Mouse (Mus musculus) intestine, postnatal 0 days (tissue): ENCODE measurements around the gene Ptgs2. TPM values are rescaled to one million over a fixed set of nuclear protein-coding genes. Genes with fewer than 3 reads are reported as not detected.

Experiments
- ATAC-seq: fragments of 200-750 bp; cut with Nextera tagmentation; 2 replicates; pipeline ENCODE4 v1.8.0; 2017; ENCODE audit warnings: mild to moderate bottlenecking, moderate TSS enrichment, moderate library complexity
- H3K27ac ChIP-seq: fragments of 300-500 bp; sonication (generic); 2 replicates; pipeline ENCODE4 v1.5.1; 2014; ENCODE audit warnings: mild to moderate bottlenecking, low read depth, low read length, moderate library complexity
- H3K27me3 ChIP-seq: fragments of 300-500 bp; sonication (generic); replicated peaks from 2 replicates; pipeline ENCODE4 v1.6.1; 2014; ENCODE audit warnings: low read length, mixed read lengths; ENCODE audit not compliant: control insufficient read depth, insufficient read depth
- H3K36me3 ChIP-seq: fragments of 300-500 bp; sonication (generic); 2 replicates; pipeline ENCODE4 v1.6.1; 2014; ENCODE audit warnings: mild to moderate bottlenecking, moderate library complexity; ENCODE audit not compliant: control insufficient read depth, insufficient read depth
- H3K4me1 ChIP-seq: fragments of 300-500 bp; sonication (generic); replicated peaks from 2 replicates; pipeline ENCODE4 v1.6.1; 2014; ENCODE audit warnings: antibody characterized with exemption, low read length, mixed read lengths; ENCODE audit not compliant: control insufficient read depth, insufficient read depth
- H3K4me2 ChIP-seq: fragments of 300-500 bp; sonication (generic); replicated peaks from 2 replicates; pipeline ENCODE4 v1.6.1; 2014; ENCODE audit warnings: low read depth, mild to moderate bottlenecking, moderate library complexity
- H3K4me3 ChIP-seq: fragments of 300-500 bp; sonication (generic); 2 replicates; pipeline ENCODE4 v1.5.1; 2014; ENCODE audit warnings: low read depth, low read length
- H3K9ac ChIP-seq: fragments of 300-500 bp; sonication (generic); 2 replicates; pipeline ENCODE4 v1.6.1; 2014; ENCODE audit warnings: mild to moderate bottlenecking, low read depth, low read length
- H3K9me3 ChIP-seq: fragments of 300-500 bp; sonication (generic); 2 replicates; pipeline ENCODE4 v1.6.1; 2016; ENCODE audit warnings: mixed run types; ENCODE audit not compliant: control insufficient read depth
- CTCF ChIP-seq: sonication (generic); IDR thresholded peaks from 2 replicates; pipeline ENCODE4 v1.5.1; 2016; ENCODE audit warnings: low read depth, mild to moderate bottlenecking, control low read depth, antibody characterized with exemption, moderate library complexity
- WGBS: fragments of 180-500 bp; shearing (Covaris S2); extraction: QIAGEN DNeasy Blood & Tissue Kit; methylation state at CpG from one replicate; pipeline ENCODE4 v1.1.7; 2014; 5-methylcytosine and 5-hydroxymethylcytosine counted together
- polyA plus RNA-seq: library from polyadenylated mRNA; unstranded; fragments of >200 nt; fragmentation: Nextera tagmentation; extraction: Ambion mirVana; gene quantifications from 2 replicates; pipeline ENCODE4 v1.2.1, GENCODE M21; 2015

Gene Ptgs2
- polyA plus RNA-seq, 1 experiment from 2014 or later, result 1.6 TPM

DNA sequence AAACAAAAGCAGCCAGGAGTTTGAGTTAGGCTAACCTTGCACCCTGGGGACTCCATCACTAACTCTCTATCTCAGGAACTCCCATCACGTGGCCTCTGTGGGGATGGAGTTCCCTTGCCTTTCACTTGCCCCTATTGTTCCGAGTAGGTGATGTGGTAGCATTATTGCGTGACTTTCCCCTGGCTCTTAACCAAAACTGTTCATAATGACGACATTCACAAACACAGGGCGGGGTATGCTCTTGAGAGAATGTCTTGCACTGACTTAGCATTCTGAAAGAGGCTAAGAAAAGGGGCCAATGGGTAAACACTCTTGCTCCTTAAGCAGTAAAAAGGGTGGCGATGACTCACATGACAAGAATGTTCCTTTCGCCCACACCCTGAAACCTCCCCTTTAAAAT is 15.5 kb downstream of the Ptgs2 start:
- Histone ChIP-seq H3K27me3 (no peaks in the 10 kb centered on the region), H3K36me3 (no peaks in the 10 kb centered on the region), H3K9ac (no peak overlapping the region), H3K27ac (no peak overlapping the region), H3K9me3 (no peaks in the 10 kb centered on the region), H3K4me1 (no peaks in the 10 kb centered on the region), H3K4me3 (no peak overlapping the region), H3K4me2 (no peak overlapping the region)
- WGBS, result 51% methylated on average over 7 of the region's 7 CpGs
- no peak for ATAC-seq
- TF ChIP-seq CTCF, result no peak

DNA sequence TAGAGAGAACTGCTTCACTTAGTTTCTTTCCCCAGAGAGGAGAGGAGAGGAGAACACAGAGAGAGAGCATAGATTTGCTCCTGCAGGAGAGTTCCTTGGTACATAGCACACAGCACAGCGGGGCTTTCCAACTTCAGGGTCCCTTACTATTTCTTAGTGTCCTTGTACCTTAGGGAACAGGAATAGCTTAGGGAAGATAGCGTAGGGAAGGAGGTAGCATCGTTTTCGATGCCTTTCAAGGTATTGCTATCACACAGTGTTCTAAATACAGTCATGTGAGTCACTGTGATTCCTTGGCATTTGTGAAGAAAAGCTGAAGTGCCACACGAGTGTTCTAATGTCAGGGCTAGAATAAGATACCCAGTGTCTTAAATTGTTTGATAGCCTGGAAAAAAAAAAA is 18.5 kb downstream of the Ptgs2 start:
- 81% methylated on average over 5 of the region's 5 CpGs for WGBS
- H3K4me3 ChIP-seq, result no peak overlapping the region
- TF ChIP-seq CTCF, result no peak
- H3K4me1 ChIP-seq, result no peaks in the 10 kb centered on the region
- no peak overlapping the region for H3K27ac ChIP-seq
- ATAC-seq, result no peak
- H3K36me3 ChIP-seq, result no peaks in the 10 kb centered on the region
- H3K9ac ChIP-seq, result no peak overlapping the region
- H3K27me3 ChIP-seq, result no peaks in the 10 kb centered on the region
- H3K9me3 ChIP-seq, result no peaks in the 10 kb centered on the region
- no peak overlapping the region for H3K4me2 ChIP-seq

DNA sequence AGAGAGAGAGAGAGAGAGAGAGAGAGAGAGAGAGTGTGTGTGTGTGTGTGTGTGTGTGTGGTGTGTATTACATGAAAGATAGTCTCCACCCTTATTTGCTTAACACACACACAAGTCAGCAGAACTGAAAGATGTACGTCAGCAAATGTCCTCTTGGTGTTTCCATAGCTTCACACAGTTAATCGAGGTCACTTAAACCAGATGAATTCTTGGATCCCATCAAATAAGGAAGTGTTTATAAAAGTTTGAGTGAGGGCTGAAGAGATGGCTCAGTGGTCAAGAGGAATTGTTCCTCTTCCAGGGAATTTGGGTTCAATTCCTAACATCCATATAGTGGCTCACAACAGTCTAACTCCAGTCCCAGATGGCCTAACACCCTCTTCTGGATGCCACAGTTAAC is 25.7 kb downstream of the Ptgs2 start:
- no peak overlapping the region for H3K4me3 ChIP-seq
- no peaks in the 10 kb centered on the region for H3K4me1 ChIP-seq
- no peaks in the 10 kb centered on the region for H3K36me3 ChIP-seq
- TF ChIP-seq CTCF, result no peak
- no peak overlapping the region for H3K27ac ChIP-seq
- WGBS, result 67% methylated on average over 2 of the region's 2 CpGs
- H3K4me2 ChIP-seq, result no peak overlapping the region
- H3K27me3 ChIP-seq, result no peaks in the 10 kb centered on the region
- no peak for ATAC-seq
- H3K9me3 ChIP-seq, result no peaks in the 10 kb centered on the region
- H3K9ac ChIP-seq, result no peak overlapping the region

DNA sequence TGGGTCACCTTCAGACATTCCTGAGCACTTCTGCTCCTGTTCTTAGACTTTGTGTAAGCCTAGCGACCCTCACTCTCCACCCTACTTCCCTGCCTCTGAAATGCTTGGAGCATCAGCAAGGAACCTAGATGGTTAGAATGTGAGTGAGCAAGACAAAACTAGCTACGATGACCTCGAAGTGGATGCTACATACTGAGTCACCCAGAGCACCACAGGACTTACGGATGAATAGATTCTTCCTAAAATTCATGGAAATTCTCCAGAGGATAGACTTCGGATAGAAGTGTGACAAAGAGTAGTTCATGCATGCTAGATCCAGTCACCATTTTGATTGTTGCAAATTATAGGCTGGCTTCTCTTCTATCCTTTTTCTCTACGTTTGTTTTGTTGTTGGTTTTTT is 30.2 kb downstream of the Ptgs2 start:
- no peaks in the 10 kb centered on the region for H3K36me3 ChIP-seq

DNA sequence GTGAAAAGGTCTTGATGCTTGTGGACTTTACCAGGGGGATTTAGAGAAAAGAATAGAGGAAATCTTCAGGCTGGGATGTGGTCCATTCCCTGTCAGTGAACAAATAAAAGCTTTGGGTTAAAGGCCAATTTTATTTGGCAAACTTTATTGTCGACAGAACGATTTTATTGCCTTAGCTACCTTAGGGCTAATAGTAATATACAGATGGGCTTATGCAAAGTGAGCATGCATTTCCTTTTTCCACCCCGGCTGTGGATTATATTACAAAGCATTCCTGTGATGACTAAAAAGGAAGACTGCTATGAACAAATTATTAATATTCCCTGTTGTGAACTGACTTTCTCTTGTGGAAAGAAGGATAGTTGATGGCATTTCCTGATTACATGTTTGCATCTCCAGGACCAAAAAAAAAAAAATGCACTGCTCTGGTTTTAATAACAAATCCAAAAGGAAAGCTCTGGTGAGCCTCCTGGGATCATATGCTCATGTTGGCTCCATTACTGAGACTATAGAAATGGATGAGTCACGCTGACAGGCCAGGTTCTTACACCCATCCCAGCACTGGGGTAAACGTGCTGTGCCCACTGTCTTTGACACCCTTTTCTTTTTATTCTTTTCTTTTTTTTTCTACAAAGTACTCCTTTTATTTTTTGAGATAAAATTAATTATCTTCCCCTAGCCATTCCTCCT is 30.9 kb downstream of the Ptgs2 start:
- TF ChIP-seq CTCF, result no peak
- no peaks in the 10 kb centered on the region for H3K36me3 ChIP-seq
- H3K27me3 ChIP-seq, result no peaks in the 10 kb centered on the region
- no peaks in the 10 kb centered on the region for H3K9me3 ChIP-seq
- H3K4me1 ChIP-seq, result no peaks in the 10 kb centered on the region
- ATAC-seq, result no peak
- 48% methylated on average over 5 of the region's 5 CpGs for WGBS
- H3K4me3 ChIP-seq, result no peak overlapping the region
- H3K4me2 ChIP-seq, result no peak overlapping the region
- H3K9ac ChIP-seq, result no peak overlapping the region
- no peak overlapping the region for H3K27ac ChIP-seq

More for the DNA sequence above, 30.2 kb downstream of the Ptgs2 start:
- no peak overlapping the region for H3K4me2 ChIP-seq
- no peak overlapping the region for H3K27ac ChIP-seq
- no peaks in the 10 kb centered on the region for H3K4me1 ChIP-seq
- TF ChIP-seq CTCF, result no peak
- no peak overlapping the region for H3K9ac ChIP-seq
- no peaks in the 10 kb centered on the region for H3K27me3 ChIP-seq
- no peak overlapping the region for H3K4me3 ChIP-seq
- no peaks in the 10 kb centered on the region for H3K9me3 ChIP-seq
- 80% methylated on average over 6 of the region's 6 CpGs for WGBS
- no peak for ATAC-seq

DNA sequence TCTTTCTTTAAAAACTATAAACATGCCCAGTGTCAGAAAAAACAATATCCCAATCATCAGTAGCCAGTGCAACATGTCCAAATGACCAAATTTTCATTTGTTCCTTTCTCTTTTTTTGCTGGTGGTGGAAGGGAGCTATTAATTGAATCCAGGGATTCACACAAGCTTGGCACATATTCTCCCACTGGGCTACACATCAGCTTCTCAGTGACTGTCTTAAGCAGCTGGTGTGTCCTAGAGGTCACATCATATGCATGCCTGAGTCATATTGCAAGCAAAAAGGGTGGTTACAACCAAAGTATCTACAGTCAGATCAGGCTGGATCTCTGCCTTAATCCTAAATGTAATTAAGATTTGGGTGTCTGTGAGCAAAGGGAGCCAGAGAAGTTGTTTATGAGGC is 35.5 kb downstream of the Ptgs2 start:
- TF ChIP-seq CTCF, result no peak

DNA sequence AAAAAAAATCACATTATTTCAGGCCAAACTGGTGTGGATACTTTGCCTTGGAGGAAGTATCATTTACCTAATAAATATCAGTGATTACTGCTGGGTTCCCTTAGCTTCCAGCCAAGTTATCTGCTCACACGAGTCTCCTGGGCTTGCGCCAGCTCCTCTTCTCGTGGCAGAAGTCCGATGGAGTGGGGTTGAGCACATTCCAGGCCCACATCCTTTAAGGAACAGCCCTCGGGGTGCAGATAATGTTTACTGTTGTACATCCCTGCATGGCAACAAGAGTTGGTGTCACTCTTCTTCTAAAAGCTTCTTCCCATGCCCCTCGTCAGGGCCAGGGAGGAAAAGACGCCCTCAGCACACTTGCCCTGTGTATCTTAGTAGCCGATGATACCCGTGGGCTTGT is 39.9 kb downstream of the Ptgs2 start:
- Histone ChIP-seq H3K9ac (no peak overlapping the region), H3K27ac (no peak overlapping the region), H3K9me3 (no peaks in the 10 kb centered on the region), H3K4me3 (no peak overlapping the region), H3K4me1 (no peaks in the 10 kb centered on the region), H3K36me3 (no peaks in the 10 kb centered on the region), H3K27me3 (no peaks in the 10 kb centered on the region), H3K4me2 (no peak overlapping the region)
- ATAC-seq, result no peak
- 74% methylated on average over 9 of the region's 9 CpGs for WGBS
- no peak for TF ChIP-seq CTCF

More for the DNA sequence above, 35.5 kb downstream of the Ptgs2 start:
- Histone ChIP-seq H3K9me3 (no peaks in the 10 kb centered on the region), H3K9ac (no peak overlapping the region), H3K4me3 (no peak overlapping the region), H3K27me3 (no peaks in the 10 kb centered on the region), H3K36me3 (no peaks in the 10 kb centered on the region), H3K4me2 (no peak overlapping the region), H3K27ac (no peak overlapping the region), H3K4me1 (no peaks in the 10 kb centered on the region)
- no peak for ATAC-seq
